Mouse (Mus musculus) urinary bladder, postnatal 10 days (tissue): ENCODE results near the gene Nme2.
"Not testable (repeated sequence)": the region's sequence is repeated elsewhere in the genome, so short reads cannot be mapped to it uniquely, and the experiment has no call there.

Experiments
- DNase-seq: peaks from one replicate; pipeline ENCODE4 v3.0.0; 2022; ENCODE audit warnings: low spot score

Nme2 gene

GRCm38 (mm10) chr11:93967381-93967780 lies 11.3 kb upstream of the Nme2 start:
- DNase-seq = no peak

- DNase-seq = no peak
Measured at GRCm38 (mm10) chr11:93965391-93965790, 9.3 kb upstream of the Nme2 start.

GRCm38 (mm10) chr11:93963013-93963412 lies 7.0 kb upstream of the Nme2 start:
- no peak for DNase-seq

DNA sequence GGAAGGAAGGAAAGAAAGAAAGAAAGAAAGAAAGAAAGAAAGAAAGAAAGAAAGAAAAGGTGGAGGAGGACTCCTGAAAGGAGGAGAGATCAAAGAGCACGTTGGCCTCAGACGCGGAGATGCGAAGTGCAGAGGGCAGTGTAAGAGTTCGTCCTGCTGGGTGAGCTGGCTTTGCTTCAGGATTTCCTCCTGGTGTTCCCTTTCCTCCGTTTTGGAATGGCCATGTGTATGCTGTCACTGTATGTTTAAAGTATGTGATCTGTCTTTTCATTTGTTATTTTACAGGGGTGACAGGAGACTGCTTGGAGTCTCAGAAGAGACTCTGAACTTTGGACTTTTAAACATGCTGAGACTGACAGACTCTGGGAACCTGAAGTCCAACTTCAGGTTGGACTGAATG lies 5.4 kb upstream of the Nme2 start:
- no peak for DNase-seq

DNA sequence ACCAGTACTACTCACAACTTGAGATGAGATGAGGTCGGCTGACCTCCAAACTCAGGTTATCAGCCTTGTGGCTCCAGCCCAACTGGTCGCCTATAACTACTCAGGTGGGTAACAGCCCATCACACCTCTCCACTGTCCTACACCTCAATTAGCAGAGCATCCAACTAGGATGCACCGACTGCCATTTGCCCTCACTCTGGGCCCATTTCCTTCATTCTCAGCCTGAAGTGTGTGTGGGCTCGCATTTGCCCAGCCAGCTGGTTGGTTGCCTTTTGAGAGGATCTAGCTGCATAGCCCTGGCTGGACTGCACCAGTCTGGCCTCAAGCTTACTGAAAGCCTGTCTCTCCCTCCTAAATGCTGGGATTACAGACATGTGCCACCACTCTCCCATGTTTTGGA lies 1.7 kb upstream of the Nme2 start:
- no peak for DNase-seq

GRCm38 (mm10) chr11:93957031-93957555 lies 1.0 kb upstream of the Nme2 start:
- DNase-seq = no peak

DNA sequence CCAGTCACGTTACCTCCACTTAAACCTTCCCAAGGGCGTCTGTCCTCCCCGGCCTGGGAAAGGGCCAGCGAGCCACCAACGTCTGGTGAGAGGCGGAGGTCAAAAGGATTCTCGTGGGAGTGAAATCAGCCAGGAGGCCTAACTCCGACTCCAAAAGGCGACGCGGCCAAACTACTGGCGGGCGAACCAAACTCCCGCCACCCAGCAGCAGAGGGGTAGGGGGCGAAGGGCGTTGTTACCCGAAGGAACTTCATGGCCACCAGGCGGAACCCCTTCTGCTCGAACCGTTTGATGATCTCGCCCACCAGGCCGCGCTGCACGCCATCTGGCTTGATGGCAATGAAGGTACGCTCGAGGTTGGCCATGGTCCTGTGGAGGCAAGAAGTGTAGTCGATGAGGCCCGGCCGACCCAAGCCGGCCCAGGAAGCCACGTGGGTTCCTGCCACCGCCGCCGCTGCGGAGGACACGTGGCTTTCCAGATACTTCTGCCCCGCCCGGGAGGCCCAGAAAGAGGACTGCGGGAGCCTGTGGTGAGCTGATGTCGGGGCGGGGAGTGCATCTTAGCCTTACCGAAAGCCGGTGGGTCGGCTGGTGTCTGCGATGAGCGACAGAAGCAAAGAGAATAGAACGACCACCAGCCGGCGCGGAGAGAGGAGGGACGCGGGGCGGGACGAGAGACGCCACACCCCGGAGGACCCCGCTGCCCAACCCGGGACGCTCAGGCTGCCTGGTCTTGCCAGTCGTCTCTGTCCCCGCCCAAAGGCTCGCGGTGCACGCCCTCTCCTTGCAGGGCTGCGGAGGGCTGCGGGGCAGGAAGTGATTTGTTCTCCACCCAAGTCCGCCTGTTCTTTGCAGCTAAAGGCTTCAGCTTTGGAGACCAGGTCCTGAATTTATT lies 556 bp downstream of the Nme2 start:
- DNase-seq = peak; percentile 75

- DNase-seq = no peak
Measured at GRCm38 (mm10) chr11:93954738-93955255, 1.3 kb downstream of the Nme2 start.

- DNase-seq = no peak
Measured at GRCm38 (mm10) chr11:93952376-93952775, 3.7 kb downstream of the Nme2 start.

- DNase-seq = no peak
Measured at GRCm38 (mm10) chr11:93950045-93950444, 6.0 kb downstream of the Nme2 start.

GRCm38 (mm10) chr11:93948887-93949567 lies 7.0 kb downstream of the Nme2 start:
- DNase-seq = no peak

- no peak for DNase-seq
Measured at GRCm38 (mm10) chr11:93944986-93945385, 11.1 kb downstream of the Nme2 start.

- no peak for DNase-seq
Measured at GRCm38 (mm10) chr11:93940906-93941305, 15.2 kb downstream of the Nme2 start.

DNA sequence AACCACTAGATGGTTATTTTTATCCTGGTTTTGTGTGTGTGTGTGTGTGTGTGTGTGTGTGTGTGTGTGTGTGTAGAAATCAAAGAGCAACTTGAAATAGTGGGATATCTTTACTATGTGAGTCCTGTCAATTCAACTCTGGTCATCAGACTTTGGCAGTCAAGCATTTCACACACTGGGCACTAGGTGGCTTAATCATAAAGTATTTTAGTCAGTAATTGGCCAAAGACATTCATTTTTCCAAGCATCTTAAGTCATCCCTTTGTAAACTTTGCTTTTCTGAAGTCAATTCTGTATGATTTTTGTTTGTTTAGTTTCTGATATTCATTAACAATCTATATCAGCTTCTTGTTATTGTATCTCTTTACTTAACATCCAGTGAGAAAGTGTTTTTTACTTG lies 27.0 kb downstream of the Nme2 start:
- no peak for DNase-seq

- DNase-seq = not testable (repeated sequence)
Measured at GRCm38 (mm10) chr11:93915019-93915418, 41.0 kb downstream of the Nme2 start.

DNA sequence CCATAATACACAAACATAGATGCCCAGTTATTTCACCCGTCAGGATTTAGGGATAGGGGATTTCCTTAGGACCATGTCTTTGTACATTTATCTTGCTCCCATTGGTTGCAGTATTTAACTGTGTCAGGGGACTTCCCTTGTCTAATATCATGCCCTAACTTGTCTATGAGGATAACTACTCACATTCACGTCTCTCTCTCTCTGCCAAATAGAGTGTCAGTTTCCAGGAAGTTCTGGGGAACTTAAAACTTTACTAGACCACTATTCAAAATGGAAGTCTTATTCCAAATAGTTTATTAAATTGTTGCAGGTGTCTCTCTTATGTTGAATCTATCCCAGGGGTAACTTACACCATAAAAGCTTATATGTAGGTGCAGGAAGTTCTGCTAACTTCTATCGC lies 44.5 kb downstream of the Nme2 start:
- no peak for DNase-seq

- DNase-seq = no peak
Measured at GRCm38 (mm10) chr11:93908829-93909228, 47.2 kb downstream of the Nme2 start.

DNA sequence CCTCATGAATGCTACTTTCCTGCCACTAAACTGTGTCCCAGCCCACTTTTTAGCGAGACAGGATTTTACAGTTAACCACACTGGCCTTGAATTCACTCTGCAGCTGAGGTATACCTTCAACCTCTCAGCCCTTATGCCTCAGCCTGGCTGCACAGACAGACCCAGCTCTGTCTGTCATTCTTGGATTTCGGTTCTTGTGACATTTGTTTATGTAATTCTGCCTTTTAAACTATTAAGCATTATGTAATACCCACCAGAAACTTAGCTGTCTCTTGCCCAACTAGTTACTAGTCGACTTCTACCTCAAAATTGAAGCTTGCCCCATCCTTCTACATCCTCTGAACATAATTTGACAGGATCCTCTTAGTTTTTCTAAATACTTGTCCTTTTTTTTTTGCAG lies 48.2 kb downstream of the Nme2 start:
- DNase-seq = no peak

DNA sequence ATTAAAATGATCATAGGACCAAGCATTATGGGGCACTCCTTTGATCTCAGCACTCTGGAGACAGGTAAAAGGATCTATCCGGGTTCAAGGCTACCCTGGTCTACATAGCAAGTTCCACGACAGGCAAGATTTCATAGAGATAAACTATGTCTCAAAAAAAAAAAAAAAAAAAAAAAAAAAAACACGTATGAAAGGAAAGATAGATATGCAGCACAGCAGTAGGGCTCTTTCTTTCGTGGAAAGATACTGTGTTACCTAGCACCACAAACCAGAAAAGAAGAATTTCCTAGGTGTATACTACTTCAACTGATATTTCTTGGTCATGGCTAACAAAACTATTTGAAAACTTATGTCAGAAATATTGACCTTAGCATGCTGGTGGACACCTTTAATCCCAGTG lies 49.2 kb downstream of the Nme2 start:
- no peak for DNase-seq
